Mouse (Mus musculus) megakaryocyte, embryonic 14.5 days (primary cell): ENCODE measurements around the gene Cubn. TPM values are rescaled to one million over a fixed set of nuclear protein-coding genes. Genes with fewer than 3 reads are reported as not detected.

Source experiments
- H3K27me3 ChIP-seq: replicated peaks from 2 replicates; pipeline ENCODE3; 2012; ENCODE audit warnings: inconsistent platforms
- H3K36me3 ChIP-seq: replicated peaks from 2 replicates; pipeline ENCODE3; 2012; ENCODE audit warnings: low read length, inconsistent platforms, mixed read lengths
- H3K4me1 ChIP-seq: 2 replicates; pipeline ENCODE4 v1.6.1; 2012; ENCODE audit warnings: inconsistent platforms
- H3K4me3 ChIP-seq: replicated peaks from 2 replicates; pipeline ENCODE3; 2012; ENCODE audit warnings: moderate library complexity, mild to moderate bottlenecking, inconsistent platforms
- H3K9me3 ChIP-seq: 2 replicates; pipeline ENCODE4 v1.6.1; 2012; ENCODE audit warnings: inconsistent platforms
- FLI1 ChIP-seq: IDR thresholded peaks from 2 replicates; pipeline ENCODE4 v1.6.1; 2012; ENCODE audit warnings: low read length, inconsistent platforms, mixed read lengths
- GATA1 ChIP-seq: IDR thresholded peaks from 3 replicates; pipeline ENCODE4 v1.6.1; 2012; ENCODE audit warnings: mixed read lengths, low read length, inconsistent platforms, borderline replicate concordance
- polyA plus RNA-seq: library from polyadenylated mRNA; stranded (reverse); fragments of >175 nt; gene quantifications from 2 replicates; pipeline ENCODE4 v1.2.3, GENCODE M21; 2012; ENCODE audit warnings: low replicate concordance; ENCODE audit not compliant: insufficient read depth

The Cubn gene
- polyA plus RNA-seq, 1 experiment: not detected

- Histone ChIP-seq H3K4me3 (peak overlapping the region; percentile 53), H3K9me3 (no peaks in the 10 kb centered on the region), H3K4me1 (peaks cover 72% of the 10 kb centered on the region), H3K27me3 (no peaks in the 10 kb centered on the region), H3K36me3 (no peaks in the 10 kb centered on the region)
- TF ChIP-seq FLI1: peak; percentile 67; the same call in 1 of the 2 replicates
- TF ChIP-seq GATA1: no peak
Measured at GRCm38 (mm10) chr2:13413520-13414178, 78.0 kb downstream of the Cubn start.

- peaks cover 72% of the 10 kb centered on the region for H3K4me1 ChIP-seq
Measured at GRCm38 (mm10) chr2:13410660-13411059, 81.0 kb downstream of the Cubn start.

GRCm38 (mm10) chr2:13409767-13410519, 81.7 kb downstream of the Cubn start:
- TF ChIP-seq FLI1 (no peak), GATA1 (no peak)
- H3K27me3 ChIP-seq: no peaks in the 10 kb centered on the region
- H3K36me3 ChIP-seq: no peaks in the 10 kb centered on the region
- H3K4me3 ChIP-seq: peak overlapping the region; percentile 53
- H3K9me3 ChIP-seq: no peaks in the 10 kb centered on the region
- peaks cover 69% of the 10 kb centered on the region for H3K4me1 ChIP-seq

More at GRCm38 (mm10) chr2:13410660-13411059, 81.0 kb downstream of the Cubn start:
- H3K9me3 ChIP-seq: no peaks in the 10 kb centered on the region
- TF ChIP-seq FLI1: no peak
- no peak for TF ChIP-seq GATA1
- H3K36me3 ChIP-seq: no peaks in the 10 kb centered on the region
- H3K27me3 ChIP-seq: no peaks in the 10 kb centered on the region
- peak overlapping the region; percentile 79 for H3K4me3 ChIP-seq

- H3K27me3 ChIP-seq: no peaks in the 10 kb centered on the region
- TF ChIP-seq FLI1: no peak
- no peak for TF ChIP-seq GATA1
- H3K36me3 ChIP-seq: no peaks in the 10 kb centered on the region
- peaks cover 54% of the 10 kb centered on the region for H3K4me1 ChIP-seq
- H3K9me3 ChIP-seq: no peaks in the 10 kb centered on the region
- H3K4me3 ChIP-seq: no peak overlapping the region
Measured at GRCm38 (mm10) chr2:13408333-13408732, 83.3 kb downstream of the Cubn start.

- no peaks in the 10 kb centered on the region for H3K36me3 ChIP-seq
- H3K27me3 ChIP-seq: no peaks in the 10 kb centered on the region
- TF ChIP-seq GATA1: no peak
- TF ChIP-seq FLI1: no peak
- H3K4me3 ChIP-seq: no peak overlapping the region
- peaks cover 48% of the 10 kb centered on the region for H3K4me1 ChIP-seq
- no peaks in the 10 kb centered on the region for H3K9me3 ChIP-seq
Measured at GRCm38 (mm10) chr2:13407698-13408097, 83.9 kb downstream of the Cubn start.

GRCm38 (mm10) chr2:13407272-13407671, 84.3 kb downstream of the Cubn start:
- TF ChIP-seq GATA1 (no peak), FLI1 (no peak)
- peaks cover 43% of the 10 kb centered on the region for H3K4me1 ChIP-seq
- no peaks in the 10 kb centered on the region for H3K36me3 ChIP-seq
- no peaks in the 10 kb centered on the region for H3K27me3 ChIP-seq
- no peaks in the 10 kb centered on the region for H3K9me3 ChIP-seq
- H3K4me3 ChIP-seq: no peak overlapping the region

- H3K9me3 ChIP-seq: no peaks in the 10 kb centered on the region
- TF ChIP-seq FLI1 (no peak), GATA1 (no peak)
Measured at GRCm38 (mm10) chr2:13404986-13405678, 86.5 kb downstream of the Cubn start.

GRCm38 (mm10) chr2:13400831-13401230, 90.8 kb downstream of the Cubn start:
- H3K36me3 ChIP-seq: no peaks in the 10 kb centered on the region
- TF ChIP-seq GATA1: no peak
- no peak for TF ChIP-seq FLI1
- H3K4me1 ChIP-seq: peaks cover 31% of the 10 kb centered on the region
- H3K27me3 ChIP-seq: no peaks in the 10 kb centered on the region
- H3K4me3 ChIP-seq: no peak overlapping the region
- no peaks in the 10 kb centered on the region for H3K9me3 ChIP-seq

More at GRCm38 (mm10) chr2:13404986-13405678, 86.5 kb downstream of the Cubn start:
- Histone ChIP-seq H3K4me1 (peaks cover 23% of the 10 kb centered on the region), H3K27me3 (no peaks in the 10 kb centered on the region), H3K4me3 (no peak overlapping the region), H3K36me3 (no peaks in the 10 kb centered on the region)

GRCm38 (mm10) chr2:13399480-13400072, 92.0 kb downstream of the Cubn start:
- H3K9me3 ChIP-seq: no peaks in the 10 kb centered on the region
- peak overlapping the region; percentile 13 for H3K4me3 ChIP-seq
- H3K27me3 ChIP-seq: no peaks in the 10 kb centered on the region
- no peaks in the 10 kb centered on the region for H3K36me3 ChIP-seq
- TF ChIP-seq GATA1: no peak
- TF ChIP-seq FLI1: no peak
- H3K4me1 ChIP-seq: peaks cover 31% of the 10 kb centered on the region
